Mouse (Mus musculus) forebrain, embryonic 13.5 days (tissue): ENCODE measurements around the gene Slc32a1. TPM values are rescaled to one million over a fixed set of nuclear protein-coding genes. Genes with fewer than 3 reads are reported as not detected.
A peak's percentile ranks its signal among the peaks of the same experiment; 100 is the strongest.

ENCODE experiments used
- ATAC-seq: fragments of 200-750 bp; cut with Nextera tagmentation; 2 replicates; pipeline ENCODE4 v1.8.0; 2017
- H3K27ac ChIP-seq: fragments of 300-500 bp; sonication (generic); 2 replicates; pipeline ENCODE4 v1.5.1; 2015; ENCODE audit warnings: inconsistent platforms, mild to moderate bottlenecking, moderate library complexity
- H3K27me3 ChIP-seq: fragments of 300-500 bp; sonication (generic); 2 replicates; pipeline ENCODE4 v1.6.1; 2015; ENCODE audit warnings: mild to moderate bottlenecking, inconsistent platforms
- H3K36me3 ChIP-seq: fragments of 300-500 bp; sonication (generic); 2 replicates; pipeline ENCODE4 v1.6.1; 2015; ENCODE audit warnings: mild to moderate bottlenecking, inconsistent platforms; ENCODE audit not compliant: poor library complexity, severe bottlenecking
- H3K4me1 ChIP-seq: fragments of 300-500 bp; sonication (generic); 2 replicates; pipeline ENCODE4 v1.6.1; 2015; ENCODE audit warnings: inconsistent platforms
- H3K4me2 ChIP-seq: fragments of 300-500 bp; sonication (generic); 2 replicates; pipeline ENCODE4 v1.6.1; 2015; ENCODE audit warnings: inconsistent platforms, mild to moderate bottlenecking, moderate library complexity
- H3K4me3 ChIP-seq: fragments of 300-500 bp; sonication (generic); 2 replicates; pipeline ENCODE4 v1.5.1; 2015; ENCODE audit warnings: mild to moderate bottlenecking, inconsistent platforms
- H3K9ac ChIP-seq: fragments of 300-500 bp; sonication (generic); 2 replicates; pipeline ENCODE4 v1.6.1; 2015; ENCODE audit warnings: mild to moderate bottlenecking, inconsistent platforms
- H3K9me3 ChIP-seq: fragments of 300-500 bp; sonication (generic); replicated peaks from 2 replicates; pipeline ENCODE4 v1.6.1; 2016; ENCODE audit warnings: inconsistent platforms
- WGBS: fragments of 180-500 bp; shearing (Covaris S2); methylation state at CpG from one replicate; pipeline ENCODE4 v1.1.7; 2015; 5-methylcytosine and 5-hydroxymethylcytosine counted together
- polyA plus RNA-seq: library from polyadenylated mRNA; unstranded; fragments of >200 nt; fragmentation: Nextera tagmentation; extraction: Ambion mirVana; gene quantifications from 2 replicates; pipeline ENCODE4 v1.2.1, GENCODE M21; 2015

Gene Slc32a1
- polyA plus RNA-seq, 1 experiment from 2014 or later: 5.6 TPM

DNA sequence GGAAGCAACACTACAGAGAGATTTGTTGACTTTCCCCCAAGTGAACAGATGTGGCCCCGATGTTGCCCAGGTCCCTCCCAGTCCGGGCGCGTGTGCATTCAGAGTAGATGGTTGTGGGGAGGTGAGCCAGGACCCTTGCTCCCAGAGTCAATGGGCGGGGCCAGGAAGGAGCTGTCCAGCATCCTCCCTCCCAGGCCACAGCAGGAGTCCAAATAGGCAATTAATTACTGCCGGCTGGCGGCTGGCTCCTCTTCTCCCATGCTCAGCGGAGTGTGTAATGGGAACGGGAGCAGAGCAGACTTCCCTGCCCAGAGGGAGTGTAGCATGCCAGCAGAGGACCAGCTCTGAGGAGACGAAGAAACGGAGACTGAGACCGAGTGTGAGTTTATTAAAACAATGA is 15.5 kb upstream of the Slc32a1 start:
- Histone ChIP-seq H3K9me3 (no peaks in the 10 kb centered on the region), H3K9ac (peak overlapping the region; percentile 51; the same call in 1 of the 2 replicates), H3K27me3 (peaks cover 24% of the 10 kb centered on the region; the same call in 1 of the 2 replicates), H3K4me2 (peak overlapping the region; percentile 49), H3K4me3 (peak overlapping the region; percentile 17; the same call in 1 of the 2 replicates), H3K4me1 (peaks cover 58% of the 10 kb centered on the region), H3K36me3 (no peaks in the 10 kb centered on the region), H3K27ac (peak overlapping the region; percentile 60)
- under 1% methylated on average over 12 of the region's 12 CpGs for WGBS
- ATAC-seq: peak; percentile 76

DNA sequence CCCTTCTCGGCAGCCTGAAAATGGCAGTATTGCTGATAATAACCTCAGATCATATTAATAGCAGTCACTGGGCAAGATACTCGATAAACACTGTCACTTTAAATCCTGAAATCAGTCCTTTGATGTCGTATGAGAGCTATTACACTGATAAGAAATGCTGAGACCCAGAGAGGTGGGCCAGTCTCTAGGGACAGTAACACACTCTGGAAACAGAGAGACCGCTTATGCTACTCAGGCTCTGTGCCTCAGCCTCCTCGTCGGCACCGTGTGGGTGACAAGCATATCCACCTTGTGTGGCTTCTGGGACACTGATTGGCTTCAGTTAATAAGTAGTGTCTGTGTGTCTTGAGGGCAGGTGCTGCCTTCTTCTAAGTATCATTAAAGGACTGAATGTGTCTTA is 15.0 kb upstream of the Slc32a1 start:
- Histone ChIP-seq H3K4me2 (peak overlapping the region; percentile 49), H3K36me3 (no peaks in the 10 kb centered on the region), H3K4me1 (peaks cover 58% of the 10 kb centered on the region), H3K9ac (peak overlapping the region; percentile 51), H3K27me3 (peaks cover 24% of the 10 kb centered on the region; the same call in 1 of the 2 replicates), H3K27ac (peak overlapping the region; percentile 60), H3K4me3 (peak overlapping the region; percentile 17; the same call in 1 of the 2 replicates), H3K9me3 (no peaks in the 10 kb centered on the region)
- 10% methylated on average over 7 of the region's 7 CpGs for WGBS
- no peak for ATAC-seq

DNA sequence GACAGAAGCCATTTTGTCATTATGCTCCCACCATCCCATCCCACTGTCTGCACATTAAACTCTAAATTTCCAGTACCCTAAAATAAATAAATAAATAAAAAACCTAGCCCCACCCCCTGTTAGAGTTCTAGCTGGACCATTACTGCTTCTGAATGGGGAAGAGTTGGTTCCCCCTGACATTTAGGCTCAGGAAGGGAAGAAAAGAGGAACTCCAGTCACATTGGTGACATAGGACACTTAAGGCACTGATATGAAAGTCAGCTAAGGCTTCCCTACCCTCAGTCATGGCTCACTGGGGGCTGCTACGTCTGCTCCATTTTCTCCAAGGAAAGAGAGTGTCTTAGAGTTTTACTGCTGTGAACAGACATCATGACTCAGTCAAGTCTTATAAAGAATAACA is 13.8 kb upstream of the Slc32a1 start:
- Histone ChIP-seq H3K27ac (no peak overlapping the region; the same call in 1 of the 2 replicates), H3K4me1 (peaks cover 57% of the 10 kb centered on the region), H3K36me3 (no peaks in the 10 kb centered on the region), H3K4me2 (no peak overlapping the region), H3K9ac (no peak overlapping the region), H3K9me3 (no peaks in the 10 kb centered on the region), H3K4me3 (no peak overlapping the region), H3K27me3 (peaks cover 29% of the 10 kb centered on the region; the same call in 1 of the 2 replicates)
- ATAC-seq: no peak
- 74% methylated on average over 1 of the region's 1 CpGs for WGBS

DNA sequence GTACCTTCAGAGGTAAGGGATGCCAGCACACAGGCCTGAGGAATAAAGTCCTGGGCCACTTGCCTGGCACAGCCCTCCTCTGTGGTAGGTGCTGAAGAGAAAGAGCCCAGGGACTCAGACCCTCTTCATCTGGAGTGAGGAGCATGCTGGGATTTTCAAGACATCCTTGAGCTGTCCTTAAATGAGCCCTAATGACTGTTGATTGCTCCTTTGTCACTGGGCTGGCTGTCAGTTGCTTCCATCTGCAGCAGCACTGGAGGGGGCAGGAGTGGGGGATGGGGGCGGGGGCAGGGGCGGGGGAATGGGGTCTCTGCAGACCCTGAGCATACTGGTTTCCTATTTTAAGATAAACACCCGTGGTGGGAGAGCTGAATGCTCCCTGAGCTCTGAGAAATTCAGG is 10.1 kb upstream of the Slc32a1 start:
- Histone ChIP-seq H3K9ac (no peak overlapping the region), H3K27me3 (peaks cover 42% of the 10 kb centered on the region), H3K4me3 (no peak overlapping the region), H3K4me2 (no peak overlapping the region), H3K4me1 (peaks cover 66% of the 10 kb centered on the region), H3K27ac (peak overlapping the region; percentile 79), H3K9me3 (no peaks in the 10 kb centered on the region), H3K36me3 (no peaks in the 10 kb centered on the region)
- peak; percentile 80 for ATAC-seq
- WGBS: 16% methylated on average over 3 of the region's 3 CpGs

DNA sequence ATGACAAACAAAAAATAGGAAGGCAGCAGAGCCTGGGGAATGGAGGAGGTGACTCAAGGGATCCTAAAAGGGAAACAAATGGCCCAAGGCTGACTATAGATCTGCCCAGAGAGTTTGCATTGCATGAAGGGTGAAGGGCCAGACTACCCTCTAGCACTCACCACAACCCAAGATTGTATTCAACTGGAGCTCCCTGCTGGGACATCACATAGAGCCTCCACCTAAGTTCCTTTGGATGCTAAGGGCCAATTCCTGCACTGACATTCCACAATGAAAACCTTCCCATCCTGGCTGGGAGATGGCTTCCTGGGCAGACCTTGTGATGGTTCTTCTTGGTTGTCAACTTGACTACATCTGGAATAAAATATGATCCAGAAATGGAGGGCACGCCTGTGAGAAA is 9.2 kb upstream of the Slc32a1 start:
- Histone ChIP-seq H3K27ac (peak overlapping the region; percentile 79), H3K4me3 (no peak overlapping the region), H3K4me2 (no peak overlapping the region), H3K27me3 (peaks cover 44% of the 10 kb centered on the region), H3K9me3 (no peaks in the 10 kb centered on the region), H3K36me3 (no peaks in the 10 kb centered on the region), H3K9ac (no peak overlapping the region), H3K4me1 (peaks cover 64% of the 10 kb centered on the region)
- ATAC-seq: no peak
- WGBS: 90% methylated on average over 1 of the region's 1 CpGs

DNA sequence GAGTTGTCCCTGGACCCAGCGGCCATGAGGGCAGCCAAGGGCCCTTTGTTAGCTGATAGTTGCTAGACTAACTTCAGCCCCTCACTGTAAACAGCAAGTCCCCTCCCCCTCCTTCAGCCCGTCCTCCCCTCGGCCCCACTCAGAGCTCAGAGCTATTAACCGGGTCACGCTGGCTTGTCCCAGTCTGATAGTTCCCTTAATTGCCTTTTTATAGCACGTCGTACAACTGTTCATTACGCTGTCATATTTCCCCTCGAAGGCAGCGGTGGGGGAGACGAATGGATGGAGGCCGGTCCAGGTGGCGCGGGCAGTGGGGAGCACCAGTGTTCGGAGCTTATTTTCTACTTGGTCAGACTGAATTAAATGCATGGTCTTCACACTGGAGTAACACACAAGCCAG is 7.9 kb upstream of the Slc32a1 start:
- Histone ChIP-seq H3K4me2 (peak overlapping the region; percentile 48), H3K4me3 (peak overlapping the region; percentile 10; the same call in 1 of the 2 replicates), H3K9ac (peak overlapping the region; percentile 19; the same call in 1 of the 2 replicates), H3K27ac (peak overlapping the region; percentile 79), H3K27me3 (peaks cover 49% of the 10 kb centered on the region), H3K36me3 (no peaks in the 10 kb centered on the region), H3K4me1 (peaks cover 70% of the 10 kb centered on the region), H3K9me3 (no peaks in the 10 kb centered on the region)
- 20% methylated on average over 15 of the region's 15 CpGs for WGBS
- peak; percentile 42; the same call in 1 of the 2 replicates for ATAC-seq

DNA sequence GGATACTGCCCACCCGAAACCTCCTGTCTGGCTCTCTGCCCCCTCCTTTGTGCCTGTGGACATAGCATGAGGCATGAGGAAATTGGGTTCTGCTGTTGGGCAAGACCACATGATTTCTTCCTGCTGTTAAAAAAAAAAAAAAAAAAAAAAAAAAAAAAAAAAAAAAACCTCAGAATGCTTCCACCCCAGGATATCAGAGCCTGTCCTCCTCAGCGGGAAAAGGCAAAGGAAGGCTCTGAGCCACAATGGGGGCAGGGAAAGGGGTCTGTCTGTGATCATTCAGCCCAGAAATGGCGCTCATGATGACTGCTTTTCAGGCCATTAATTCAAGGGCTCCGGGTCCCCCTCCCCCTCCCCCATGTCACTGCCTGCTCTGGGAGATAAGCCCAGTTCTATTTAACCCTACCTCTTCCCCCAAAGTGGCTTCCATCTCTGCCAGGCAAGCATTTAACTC is 4.0 kb upstream of the Slc32a1 start:
- H3K36me3 ChIP-seq: no peaks in the 10 kb centered on the region
- 5% methylated on average over 4 of the region's 4 CpGs for WGBS
- no peaks in the 10 kb centered on the region for H3K9me3 ChIP-seq
- peak overlapping the region; percentile 85 for H3K9ac ChIP-seq
- peak overlapping the region; percentile 95 for H3K27ac ChIP-seq
- H3K4me2 ChIP-seq: peak overlapping the region; percentile 64
- peak overlapping the region; percentile 54 for H3K4me3 ChIP-seq
- H3K27me3 ChIP-seq: peaks cover 70% of the 10 kb centered on the region
- H3K4me1 ChIP-seq: peaks cover 46% of the 10 kb centered on the region
- ATAC-seq: peak; percentile 36; the same call in 1 of the 2 replicates

DNA sequence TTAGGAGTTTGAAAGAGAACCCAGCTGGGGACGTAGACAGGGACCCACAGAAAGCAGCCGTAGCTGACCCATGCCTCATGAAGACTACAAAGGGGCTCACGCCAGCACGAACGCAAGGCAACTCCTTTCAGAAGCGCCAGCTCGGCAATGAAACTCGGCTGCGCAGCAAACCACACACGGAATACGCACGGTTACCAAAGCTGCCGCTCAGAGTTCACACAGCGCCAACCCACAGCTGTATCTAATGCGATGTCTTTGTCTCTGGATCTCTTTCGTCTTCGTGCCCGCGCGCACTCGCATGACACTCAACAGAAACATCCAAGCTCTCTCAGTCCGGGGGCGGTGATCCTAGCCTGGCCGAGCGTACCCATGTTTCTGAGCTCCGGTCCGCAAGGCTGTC is 886 bp upstream of the Slc32a1 start:
- H3K27ac ChIP-seq: peak overlapping the region; percentile 95
- peak overlapping the region; percentile 64 for H3K4me2 ChIP-seq
- peak overlapping the region; percentile 54 for H3K4me3 ChIP-seq
- peak overlapping the region; percentile 85 for H3K9ac ChIP-seq
- no peak for ATAC-seq
- peaks cover 95% of the 10 kb centered on the region for H3K27me3 ChIP-seq
- H3K36me3 ChIP-seq: peaks cover 6% of the 10 kb centered on the region; the same call in 1 of the 2 replicates
- no peaks in the 10 kb centered on the region for H3K9me3 ChIP-seq
- H3K4me1 ChIP-seq: peaks cover 43% of the 10 kb centered on the region
- under 1% methylated on average over 27 of the region's 27 CpGs for WGBS

DNA sequence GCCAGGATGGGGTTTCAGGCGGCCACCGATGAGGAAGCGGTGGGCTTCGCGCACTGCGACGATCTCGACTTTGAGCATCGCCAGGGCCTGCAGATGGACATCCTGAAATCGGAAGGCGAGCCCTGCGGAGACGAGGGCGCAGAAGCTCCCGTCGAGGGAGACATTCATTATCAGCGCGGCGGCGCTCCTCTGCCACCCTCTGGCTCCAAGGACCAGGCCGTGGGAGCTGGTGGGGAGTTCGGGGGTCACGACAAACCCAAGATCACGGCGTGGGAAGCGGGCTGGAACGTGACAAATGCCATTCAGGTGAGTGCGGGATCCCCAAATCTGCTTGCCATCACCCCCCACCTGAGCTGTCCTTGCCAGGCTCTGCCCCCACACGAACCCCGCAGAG is 756 bp downstream of the Slc32a1 start:
- Histone ChIP-seq H3K4me1 (peaks cover 47% of the 10 kb centered on the region), H3K9me3 (no peaks in the 10 kb centered on the region), H3K27me3 (peaks cover 98% of the 10 kb centered on the region), H3K4me2 (peak overlapping the region; percentile 64), H3K4me3 (peak overlapping the region; percentile 54), H3K9ac (peak overlapping the region; percentile 85), H3K27ac (peak overlapping the region; percentile 95), H3K36me3 (peaks cover 7% of the 10 kb centered on the region; the same call in 1 of the 2 replicates)
- 0% methylated on average over 30 of the region's 30 CpGs for WGBS
- no peak for ATAC-seq

DNA sequence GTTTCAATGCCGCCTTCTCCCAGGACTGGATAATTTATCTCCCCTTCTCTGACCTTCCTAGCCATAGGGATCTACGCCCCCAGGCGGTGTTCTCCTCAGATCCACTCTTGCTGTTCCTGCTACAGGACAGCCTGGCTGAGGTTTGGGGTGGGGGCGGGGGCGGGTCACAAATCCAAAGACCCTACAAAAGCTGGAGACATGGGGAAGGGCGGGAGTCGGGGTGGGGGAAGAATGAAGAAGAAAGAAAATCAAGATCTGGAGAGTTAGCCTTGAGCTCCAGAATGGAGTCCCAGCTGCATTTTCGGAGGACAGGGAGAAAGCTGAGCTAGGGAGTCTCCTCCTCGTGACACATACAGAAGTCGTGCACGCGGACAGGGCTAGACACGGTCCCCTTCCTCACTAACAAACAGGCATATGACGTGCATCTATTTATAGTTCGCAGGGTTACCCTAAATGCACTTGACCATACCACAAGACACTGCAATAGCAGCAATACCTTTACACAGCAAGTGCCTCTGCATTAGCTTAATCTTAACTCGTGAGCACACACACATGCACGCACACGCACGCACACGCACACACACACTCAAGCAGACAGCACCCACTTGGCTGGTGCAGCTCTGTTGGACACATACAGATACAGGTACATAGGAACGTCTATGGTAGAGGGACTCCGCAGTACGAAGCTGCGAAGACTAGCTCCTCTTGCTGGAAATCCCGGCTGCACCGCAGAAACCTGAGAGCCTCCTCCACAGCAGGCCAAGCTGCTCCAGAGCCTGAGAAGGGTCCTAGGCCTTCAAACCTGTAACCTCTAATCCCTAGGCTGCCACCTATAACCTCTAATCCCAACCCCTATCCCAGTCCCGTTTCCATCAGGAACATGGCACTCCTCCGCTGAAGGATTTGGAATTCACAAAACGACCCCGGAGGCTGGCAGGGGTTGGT is 1.4 kb downstream of the Slc32a1 start:
- Histone ChIP-seq H3K4me3 (peak overlapping the region; percentile 54), H3K27ac (peak overlapping the region; percentile 95), H3K27me3 (peaks cover 100% of the 10 kb centered on the region), H3K4me1 (peaks cover 45% of the 10 kb centered on the region), H3K36me3 (peaks cover 7% of the 10 kb centered on the region; the same call in 1 of the 2 replicates), H3K9me3 (no peaks in the 10 kb centered on the region), H3K9ac (peak overlapping the region; percentile 85), H3K4me2 (peak overlapping the region; percentile 64)
- WGBS: 2% methylated on average over 30 of the region's 30 CpGs
- no peak for ATAC-seq

DNA sequence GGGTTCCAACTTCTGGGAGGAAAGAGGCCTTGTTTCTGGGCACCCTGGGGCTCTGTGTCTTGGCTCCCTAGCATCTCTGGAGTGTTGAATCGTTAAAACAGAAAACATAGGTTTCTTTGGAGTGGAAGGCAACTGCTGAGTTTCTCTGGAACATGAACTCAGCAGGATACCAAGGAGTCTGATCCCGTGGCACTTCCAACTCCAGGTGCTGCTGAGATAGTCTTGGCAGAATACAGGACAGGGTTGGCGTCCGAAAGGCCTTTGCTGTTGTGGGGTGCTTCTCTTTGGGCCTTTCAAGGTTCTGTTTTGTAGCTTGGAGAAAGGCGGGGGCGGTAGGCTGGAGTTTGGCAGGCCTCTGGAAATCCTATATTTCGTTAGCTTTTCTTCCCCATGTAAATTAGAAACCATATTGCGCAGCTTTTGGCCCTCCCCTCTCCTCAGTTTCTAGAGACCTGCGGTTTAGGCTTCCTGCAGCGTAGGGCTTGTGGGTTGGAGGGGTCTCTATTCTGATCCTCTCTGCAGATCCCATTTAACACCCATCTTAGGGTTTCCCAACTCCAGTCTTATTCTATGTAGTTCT is 2.2 kb downstream of the Slc32a1 start:
- H3K9ac ChIP-seq: peak overlapping the region; percentile 85
- H3K4me1 ChIP-seq: peaks cover 45% of the 10 kb centered on the region
- peak overlapping the region; percentile 95 for H3K27ac ChIP-seq
- WGBS: 1% methylated on average over 10 of the region's 10 CpGs
- no peak for ATAC-seq
- peaks cover 100% of the 10 kb centered on the region for H3K27me3 ChIP-seq
- peak overlapping the region; percentile 54 for H3K4me3 ChIP-seq
- H3K36me3 ChIP-seq: peaks cover 7% of the 10 kb centered on the region; the same call in 1 of the 2 replicates
- H3K9me3 ChIP-seq: no peaks in the 10 kb centered on the region
- peak overlapping the region; percentile 64 for H3K4me2 ChIP-seq
